In the genomic region with DNA sequence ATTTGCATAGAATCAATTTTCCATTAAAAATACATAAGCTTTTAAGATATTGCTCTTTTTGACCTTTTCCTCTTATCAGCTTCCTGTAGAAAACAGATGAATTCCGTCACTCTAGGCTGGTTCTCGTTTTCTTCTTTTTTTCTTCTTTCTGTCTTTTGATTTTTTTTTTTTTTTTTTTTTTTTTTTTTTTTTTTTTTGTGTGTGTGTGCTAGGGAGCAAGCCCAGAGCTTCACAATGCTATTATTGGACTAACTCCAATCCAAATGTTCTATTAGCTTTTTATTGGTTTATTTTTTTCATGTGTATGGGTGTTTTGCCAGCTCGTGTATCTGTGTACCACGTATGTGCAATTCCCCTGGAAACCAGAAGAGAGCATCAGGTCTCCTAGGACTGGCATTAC, we compare ENCODE assay signal across 25 mouse cellular contexts.
DNase-seq lines count a peak whose midpoint lies in the region; ATAC-seq and TF ChIP-seq lines count a peak whose summit lies in the region.
"Had no signal": no experiment of that assay in that cellular context is flagged by ENCODE, and none has a peak within 500 bp of the region (broad histone marks: within the 10 kb centered on the region; RNA-seq: fewer than 3 reads in every experiment).

No protein-coding gene starts in this region.

- no peaks in the 10 kb centered on the region for H3K4me1 ChIP-seq in intestine, embryonic 14.5 days (replicated peaks; ENCODE audit: control insufficient read depth, insufficient read depth, low read length)
- peaks cover 4% of the 10 kb centered on the region; the same call in 1 of the 2 replicates for H3K4me1 ChIP-seq in intestine, embryonic 16.5 days (ENCODE audit: control insufficient read depth, insufficient read depth, low read length)
- H3K4me1 ChIP-seq in lung, postnatal 0 days (ENCODE audit: insufficient read depth, low read depth, low read length): no peaks in the 10 kb centered on the region
- H3K4me1 ChIP-seq in lung, adult 2 months (ENCODE audit: control insufficient read depth, insufficient read depth, low read length): no peaks in the 10 kb centered on the region
- H3K4me1 ChIP-seq in ES-E14 (ENCODE audit: control insufficient read depth in 2 of 2, insufficient read depth in 2 of 2, low read length in 2 of 2, poor library complexity in 1 of 2): peaks cover 0 to 7% of the 10 kb centered on the region in 2 experiments; a peak in 2 of 4 replicates
- H3K4me1 ChIP-seq: neural tube, embryonic 13.5 days had no signal

- 82% methylated on average over 4 of the region's 4 CpGs for WGBS in intestine, embryonic 14.5 days
- 88% methylated on average over 4 of the region's 4 CpGs for WGBS in intestine, embryonic 16.5 days
- 77% methylated on average over 4 of the region's 4 CpGs for WGBS in lung, postnatal 0 days
- WGBS in lung, adult 2 months: 81% methylated on average over 4 of the region's 4 CpGs

- in situ Hi-C loops in ES-E14 (cut with MboI; ENCODE audit: low sequenced_read_pairs in 2 of 2, unreplicated experiment in 2 of 2): no loop called here

- no peaks in the 10 kb centered on the region for H3K36me3 ChIP-seq in intestine, embryonic 14.5 days (ENCODE audit: control insufficient read depth, insufficient read depth, low read length)
- no peaks in the 10 kb centered on the region for H3K36me3 ChIP-seq in intestine, embryonic 16.5 days (ENCODE audit: control insufficient read depth, insufficient read depth, low read length)
- no peaks in the 10 kb centered on the region for H3K36me3 ChIP-seq in lung, postnatal 0 days (ENCODE audit: insufficient read depth, low read length)
- H3K36me3 ChIP-seq in ES-E14 (ENCODE audit: control insufficient read depth, insufficient read depth, low read length, poor library complexity, severe bottlenecking): no peaks in the 10 kb centered on the region
- H3K36me3 ChIP-seq: kidney, embryonic 15.5 days; limb, embryonic 10.5 days; limb, embryonic 15.5 days; neural tube, embryonic 13.5 days had no signal

- no peak overlapping the region for H3K9ac ChIP-seq in intestine, embryonic 14.5 days (ENCODE audit: low read length)
- H3K9ac ChIP-seq in intestine, embryonic 16.5 days (ENCODE audit: low read depth, low read length): no peak overlapping the region
- no peak overlapping the region for H3K9ac ChIP-seq in lung, postnatal 0 days (replicated peaks; ENCODE audit: low read depth)
- H3K9ac ChIP-seq in ES-E14 (ENCODE audit: insufficient read depth, low read depth, low read length, poor library complexity, severe bottlenecking): no peak overlapping the region
- H3K9ac ChIP-seq: kidney, embryonic 15.5 days; limb, embryonic 15.5 days; liver, embryonic 14.5 days; neural tube, embryonic 13.5 days had no signal

- no peak for TF ChIP-seq EP300 in lung, postnatal 0 days (IDR thresholded peaks at IDR 0.05)

- TF ChIP-seq POLR2A in lung, adult 2 months (IDR thresholded peaks at IDR 0.05; ENCODE audit: borderline replicate concordance, extremely low read depth, low read depth, low read length): no peak
- no peak for TF ChIP-seq POLR2A in brain, embryonic 14.5 days (IDR thresholded peaks at IDR 0.05; ENCODE audit: borderline replicate concordance, extremely low read depth, insufficient read depth, insufficient read length, poor library complexity, severe bottlenecking)

- ATAC-seq in intestine, embryonic 14.5 days (replicated peaks; ENCODE audit: low FRiP score, low TSS enrichment, low read depth): no peak
- no peak for ATAC-seq in intestine, embryonic 16.5 days
- no peak for ATAC-seq in lung, postnatal 0 days
- ATAC-seq: hindbrain, embryonic 16.5 days had no signal

- H3K4me3 ChIP-seq in intestine, embryonic 14.5 days (ENCODE audit: low read depth, low read length): no peak overlapping the region
- H3K4me3 ChIP-seq in intestine, embryonic 16.5 days (ENCODE audit: low read length): no peak overlapping the region
- H3K4me3 ChIP-seq in lung, postnatal 0 days (ENCODE audit: low read depth, low read length): no peak overlapping the region
- no peak overlapping the region for H3K4me3 ChIP-seq in lung, adult 2 months (replicated peaks; ENCODE audit: extremely low read depth, low read depth, low read length)
- no peak overlapping the region for H3K4me3 ChIP-seq in ES-E14 (ENCODE audit: insufficient read depth in 1 of 2, low read depth in 1 of 2, low read length in 2 of 2, poor library complexity in 1 of 2, severe bottlenecking in 1 of 2)
- H3K4me3 ChIP-seq: erythroblast, embryonic 14.5 days; kidney, embryonic 15.5 days; limb, embryonic 10.5 days; limb, embryonic 15.5 days; neural tube, embryonic 13.5 days had no signal

- H3K27ac ChIP-seq in intestine, embryonic 14.5 days (ENCODE audit: low read depth): no peak overlapping the region
- H3K27ac ChIP-seq in intestine, embryonic 16.5 days (ENCODE audit: low read length): no peak overlapping the region
- H3K27ac ChIP-seq in lung, postnatal 0 days (ENCODE audit: low read length): no peak overlapping the region
- no peak overlapping the region for H3K27ac ChIP-seq in ES-E14 (ENCODE audit: insufficient read depth, low read depth, low read length, poor library complexity, severe bottlenecking)
- H3K27ac ChIP-seq: kidney, embryonic 15.5 days; limb, embryonic 10.5 days; limb, embryonic 15.5 days; liver, embryonic 14.5 days; macrophage; neural tube, embryonic 13.5 days had no signal

- peak; percentile 13; the same call in 1 of the 2 replicates for TF ChIP-seq CTCF in lung, postnatal 0 days (IDR thresholded peaks at IDR 0.05)
- TF ChIP-seq CTCF in lung, adult 2 months (IDR thresholded peaks at IDR 0.05; ENCODE audit: insufficient read depth, low read length): no peak
- TF ChIP-seq CTCF in brain, embryonic 14.5 days (IDR thresholded peaks at IDR 0.05; ENCODE audit: borderline replicate concordance, extremely low read depth, insufficient read depth, insufficient read length): peak; percentile 5; the same call in 1 of the 2 replicates

- no peaks in the 10 kb centered on the region for H3K9me3 ChIP-seq in intestine, embryonic 14.5 days (ENCODE audit: control insufficient read depth, low read length)
- H3K9me3 ChIP-seq in intestine, embryonic 16.5 days (ENCODE audit: control insufficient read depth, low read length): no peaks in the 10 kb centered on the region
- H3K9me3 ChIP-seq in lung, postnatal 0 days (ENCODE audit: low read length): no peaks in the 10 kb centered on the region
- H3K9me3 ChIP-seq in ES-E14 (ENCODE audit: control insufficient read depth, insufficient read depth, low read depth, low read length): no peaks in the 10 kb centered on the region
- H3K9me3 ChIP-seq: kidney, embryonic 15.5 days; limb, embryonic 10.5 days; limb, embryonic 15.5 days; neural tube, embryonic 13.5 days had no signal

- no peaks in the 10 kb centered on the region for H3K27me3 ChIP-seq in intestine, embryonic 14.5 days (replicated peaks; ENCODE audit: control insufficient read depth, insufficient read depth, low read length)
- no peaks in the 10 kb centered on the region for H3K27me3 ChIP-seq in intestine, embryonic 16.5 days (replicated peaks; ENCODE audit: control insufficient read depth, insufficient read depth, low read length)
- H3K27me3 ChIP-seq in lung, postnatal 0 days (replicated peaks; ENCODE audit: insufficient read depth, low read length): no peaks in the 10 kb centered on the region
- H3K27me3 ChIP-seq: kidney, embryonic 15.5 days; neural tube, embryonic 13.5 days had no signal

- peak; percentile 12 for DNase-seq in intestine, embryonic 14.5 days (ENCODE audit: low spot score)
- DNase-seq in lung, postnatal 0 days (ENCODE audit: low spot score): no peak
- DNase-seq in lung, adult 2 months: no peak
- DNase-seq in ES-E14 (ENCODE audit: low read depth, low spot score): no peak
- no peak for DNase-seq in brain, embryonic 14.5 days (ENCODE audit: low read depth)
- no peak for DNase-seq in kidney, adult 11 months
- DNase-seq: adrenal gland, postnatal 25 days; B cell, adult 2 months; cerebellum, adult 18-20 months; cerebellum, postnatal 10 days; gastrocnemius, postnatal 25 days; kidney, adult 18-20 months; kidney, postnatal 25 days; right cerebral cortex, postnatal 4 days; thymus, adult 2 months; thymus, postnatal 4 days had no signal

- no peak overlapping the region for H3K4me2 ChIP-seq in intestine, embryonic 14.5 days (ENCODE audit: low read length)
- H3K4me2 ChIP-seq in intestine, embryonic 16.5 days (ENCODE audit: low read depth, low read length): no peak overlapping the region
- no peak overlapping the region for H3K4me2 ChIP-seq in lung, postnatal 0 days (replicated peaks; ENCODE audit: low read depth, low read length)
- H3K4me2 ChIP-seq: kidney, embryonic 15.5 days; limb, embryonic 15.5 days; neural tube, embryonic 13.5 days had no signal

TF ChIP-seq in ES-E14, 5 proteins besides CTCF, POLR2A, EP300 and RAD21:
- TF ChIP-seq CHD2 (IDR thresholded peaks at IDR 0.05; ENCODE audit: low read depth, low read length) (no peak), ZC3H11A (IDR thresholded peaks at IDR 0.05; ENCODE audit: borderline replicate concordance, low read depth, low read length) (no peak), HCFC1 (IDR thresholded peaks at IDR 0.05; ENCODE audit: borderline replicate concordance, insufficient read depth, low read length) (no peak), MAFK (IDR thresholded peaks at IDR 0.05; ENCODE audit: insufficient read depth, low read depth, low read length) (no peak), ZNF384 (IDR thresholded peaks at IDR 0.05; ENCODE audit: low read depth, low read length) (peak; percentile 75)
TF ChIP-seq in ES-E14: peak in this region for 1.
